Mouse (Mus musculus) urinary bladder, postnatal 4 days (tissue): ENCODE data around the gene Smarcc1.

Experiments used
- DNase-seq, 2 experiments: peaks; one replicate each; pipeline ENCODE4 v3.0.0; 2021 to 2022; ENCODE audit warnings: low spot score in 2 of 2

Gene Smarcc1

GRCm38 (mm10) chr9:110284075-110284697 lies 166.7 kb downstream of the Smarcc1 start:
- DNase-seq = no peak

DNA sequence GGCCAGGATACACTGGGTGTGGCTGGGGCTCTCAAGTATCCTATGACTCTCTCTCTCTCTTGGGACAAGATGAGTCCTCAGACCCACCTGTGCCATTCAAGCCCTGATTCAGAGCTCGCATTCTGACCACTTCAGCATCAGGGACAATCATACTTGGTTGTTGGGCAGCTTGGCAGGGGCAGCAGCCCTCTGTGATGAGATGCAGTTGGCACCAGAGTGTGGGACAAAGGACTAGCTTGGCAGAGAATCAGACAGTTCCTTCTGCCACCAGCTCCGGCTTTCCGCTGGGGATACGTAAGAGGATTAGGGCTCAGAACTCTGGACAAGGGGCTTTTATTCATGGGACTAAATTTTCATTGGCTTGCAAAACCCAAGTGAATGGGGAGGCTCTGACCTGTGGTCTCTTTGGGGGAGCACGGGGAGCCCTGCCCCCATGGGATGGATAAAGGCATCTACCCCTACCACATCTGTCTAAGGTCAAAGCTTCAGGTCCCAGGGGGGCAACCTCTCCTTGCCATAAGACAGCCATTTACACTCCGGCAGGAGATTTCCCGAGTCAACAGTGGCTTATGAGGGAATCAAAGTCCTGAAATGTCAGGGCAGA lies 169.9 kb downstream of the Smarcc1 start:
- DNase-seq = no peak
